Mouse (Mus musculus): ENCODE data around the gene Specc1.

Gene Specc1

GRCm38 (mm10) chr11:62187074-62187473 lies 230.5 kb downstream of the Specc1 start:
- no peak for DNase-seq

GRCm38 (mm10) chr11:62192050-62192449 lies 235.5 kb downstream of the Specc1 start:
- DNase-seq = no peak

DNA sequence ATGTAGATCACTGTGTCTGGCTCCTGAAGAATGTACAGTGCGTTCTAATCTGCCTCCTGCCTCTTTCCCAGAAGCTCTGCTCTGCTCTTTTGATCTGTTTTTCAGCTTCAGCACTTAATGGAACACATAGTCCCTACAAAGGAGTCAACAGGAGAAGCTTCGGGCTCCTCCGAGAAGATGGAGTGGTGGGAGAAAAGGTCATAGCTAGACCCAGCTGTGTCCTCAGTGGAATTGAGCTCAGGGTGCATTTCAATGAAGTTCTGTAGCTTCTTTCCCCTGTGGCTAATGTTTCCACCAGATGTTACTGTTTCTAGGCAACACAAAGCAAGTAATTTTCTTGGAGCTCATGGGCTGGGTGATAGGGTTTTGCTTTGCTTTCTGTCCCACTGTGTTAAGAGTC lies 236.6 kb downstream of the Specc1 start:
- no peak for DNase-seq

GRCm38 (mm10) chr11:62194217-62194616 lies 237.7 kb downstream of the Specc1 start:
- no peak for DNase-seq

DNA sequence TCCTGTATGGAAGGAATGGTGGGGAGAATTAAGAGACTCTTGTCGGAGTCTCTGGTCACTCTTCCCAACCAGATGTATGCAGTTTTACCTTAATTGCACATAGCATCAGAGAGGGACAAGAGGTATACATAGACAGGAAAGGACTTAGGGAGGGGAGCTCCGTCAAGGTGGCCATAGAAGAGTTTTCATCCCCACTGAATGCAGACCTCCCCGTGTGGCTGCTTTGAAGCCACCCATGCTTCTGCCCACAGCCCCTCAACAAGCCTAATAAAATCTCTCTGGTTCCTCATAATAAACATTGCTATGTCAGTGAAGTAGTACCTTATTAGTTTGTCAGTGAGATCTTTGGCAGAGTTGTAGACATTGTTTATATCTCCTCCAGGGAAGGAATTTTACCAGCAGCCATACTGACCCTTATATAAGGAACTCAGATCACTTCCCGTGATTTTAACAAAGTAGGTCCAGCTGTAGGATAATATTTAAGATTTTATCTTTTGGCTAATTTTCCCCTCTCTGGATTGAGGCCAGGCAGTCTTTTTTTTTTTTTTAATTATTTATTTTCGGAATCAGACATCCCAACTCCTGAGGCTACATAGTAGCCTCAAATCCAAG lies 244.4 kb downstream of the Specc1 start:
- no peak for DNase-seq

GRCm38 (mm10) chr11:62202645-62203044 lies 246.1 kb downstream of the Specc1 start:
- DNase-seq = no peak

- no peak for DNase-seq
These were observed 252.5 kb downstream of the Specc1 start for GRCm38 (mm10) chr11:62209111-62209510.

GRCm38 (mm10) chr11:62209891-62210290 lies 253.3 kb downstream of the Specc1 start:
- no peak for DNase-seq

DNA sequence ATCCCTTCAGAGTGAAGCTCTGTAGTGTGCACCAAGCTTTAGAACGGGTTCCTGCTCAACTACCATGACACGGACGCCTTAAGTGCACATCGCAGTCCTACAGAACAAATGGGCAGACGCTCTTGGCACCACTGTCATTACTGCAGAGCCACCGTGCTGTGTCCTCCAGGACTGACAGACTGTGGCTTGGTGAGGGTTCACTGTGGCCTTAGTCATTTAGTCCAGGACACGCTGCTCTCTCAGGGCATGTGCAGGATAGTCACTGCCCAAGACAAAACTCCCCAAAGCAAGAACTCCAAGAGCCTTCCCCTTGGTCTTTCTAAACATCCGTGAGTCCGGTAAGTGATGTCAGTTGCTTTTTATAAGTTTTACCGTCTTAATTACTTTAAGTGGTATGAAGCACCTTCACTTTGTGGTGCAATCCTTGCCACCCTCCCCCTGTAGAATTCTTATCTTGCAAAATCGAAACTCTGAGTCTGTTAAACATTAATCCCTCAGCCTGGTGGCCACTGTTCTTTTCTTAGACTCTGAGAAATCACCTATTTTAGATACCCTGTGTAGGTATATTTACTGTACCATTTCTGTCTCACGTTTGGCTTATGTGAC lies 256.9 kb downstream of the Specc1 start:
- no peak for DNase-seq

- no peak for DNase-seq
These were observed 258.5 kb downstream of the Specc1 start for GRCm38 (mm10) chr11:62215107-62215506.

- no peak for DNase-seq
These were observed 261.2 kb downstream of the Specc1 start for GRCm38 (mm10) chr11:62217751-62218150.

GRCm38 (mm10) chr11:62220756-62221510 lies 264.4 kb downstream of the Specc1 start:
- peak; percentile 56 for DNase-seq

DNA sequence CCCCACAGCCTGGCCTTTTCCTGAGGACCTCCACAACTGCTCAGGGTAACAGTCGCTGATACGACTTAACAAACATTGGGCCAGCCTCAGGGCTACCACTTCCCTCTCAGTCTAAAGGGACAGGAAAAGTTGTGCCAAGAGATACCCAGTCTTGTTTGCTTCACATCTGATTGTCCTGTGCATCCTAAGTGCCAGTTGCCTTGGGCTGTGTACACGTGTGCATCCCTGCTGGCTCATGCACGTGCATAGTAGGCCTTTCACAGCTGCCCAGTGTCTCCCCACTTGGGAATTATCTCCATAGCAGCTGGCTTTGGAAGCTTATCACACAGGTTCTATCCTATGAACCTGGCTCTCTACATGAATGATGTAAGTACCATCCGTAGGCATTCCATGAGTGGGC lies 266.9 kb downstream of the Specc1 start:
- DNase-seq = no peak

DNA sequence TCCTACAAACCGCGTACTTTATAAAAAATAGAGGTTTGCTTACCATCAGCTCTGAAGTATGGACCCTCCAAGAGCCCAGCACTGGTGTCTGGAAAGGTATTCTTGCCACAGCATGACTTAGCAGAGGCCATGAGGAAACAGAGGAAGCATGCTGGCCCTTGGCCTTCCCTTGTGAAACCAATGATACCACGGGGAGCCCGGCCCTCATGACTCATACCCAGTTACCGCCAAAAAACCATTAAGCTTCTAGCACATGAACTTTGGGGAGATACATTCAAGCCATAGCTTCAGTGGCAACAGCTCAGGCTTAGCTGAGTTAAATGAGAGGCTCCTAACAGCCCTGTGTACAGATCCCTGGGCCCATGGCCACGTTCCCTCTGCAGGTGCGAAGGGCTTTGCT lies 267.4 kb downstream of the Specc1 start:
- DNase-seq = no peak

GRCm38 (mm10) chr11:62224797-62225196 lies 268.2 kb downstream of the Specc1 start:
- DNase-seq = peak; percentile 29

GRCm38 (mm10) chr11:62240631-62241261 lies 284.2 kb downstream of the Specc1 start:
- peak; percentile 47 for DNase-seq

GRCm38 (mm10) chr11:62243871-62244270 lies 287.3 kb downstream of the Specc1 start:
- DNase-seq = no peak

DNA sequence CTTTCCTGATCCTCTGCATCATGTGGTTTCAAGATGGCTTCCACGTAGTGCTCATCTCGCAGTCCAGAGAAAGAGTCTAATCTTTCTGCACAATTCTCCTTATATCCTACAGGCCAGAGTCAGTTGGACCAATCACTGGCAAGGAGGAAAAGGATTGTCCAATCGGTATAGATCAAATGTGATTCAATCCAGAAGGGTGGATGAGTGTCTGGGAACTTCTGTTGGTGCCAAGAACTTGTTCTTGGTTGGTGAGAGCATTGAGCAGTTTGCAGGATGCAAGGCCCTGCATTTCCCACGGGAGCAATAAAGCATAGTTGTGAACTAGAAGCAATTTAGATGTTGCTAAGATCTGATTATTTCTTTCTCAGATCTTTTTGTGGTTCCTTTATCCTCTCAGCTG lies 287.9 kb downstream of the Specc1 start:
- DNase-seq = no peak

DNA sequence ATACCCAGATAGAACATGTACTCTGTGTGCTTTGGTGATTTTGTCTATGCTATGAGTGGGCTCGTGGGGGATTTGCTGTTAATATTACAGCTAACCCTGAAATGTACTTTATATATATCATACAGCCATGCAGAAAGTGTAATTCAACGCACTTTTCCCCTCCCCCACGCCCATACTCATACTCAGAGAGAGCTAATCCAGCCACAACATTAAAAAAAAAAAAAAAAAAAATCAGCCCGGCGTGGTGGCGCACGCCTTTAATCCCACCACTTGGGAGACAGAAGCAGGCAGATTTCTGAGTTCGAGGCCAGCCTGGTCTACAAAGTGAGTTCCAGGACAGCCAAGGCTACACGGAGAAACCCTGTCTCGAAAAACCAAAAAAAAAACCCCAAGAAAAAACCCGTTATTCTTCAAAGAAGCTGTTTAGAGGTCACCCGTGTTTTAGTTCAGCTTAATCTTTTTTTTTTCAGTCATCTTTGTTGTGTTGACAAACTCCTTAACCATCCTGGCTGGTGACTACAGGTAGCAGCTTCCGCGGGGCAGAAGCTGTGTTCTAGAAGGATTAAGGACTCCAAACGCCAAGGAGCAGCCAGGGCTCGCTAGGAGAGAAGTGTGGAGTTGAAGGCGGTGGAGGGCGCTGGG lies 291.3 kb downstream of the Specc1 start:
- DNase-seq = no peak

DNA sequence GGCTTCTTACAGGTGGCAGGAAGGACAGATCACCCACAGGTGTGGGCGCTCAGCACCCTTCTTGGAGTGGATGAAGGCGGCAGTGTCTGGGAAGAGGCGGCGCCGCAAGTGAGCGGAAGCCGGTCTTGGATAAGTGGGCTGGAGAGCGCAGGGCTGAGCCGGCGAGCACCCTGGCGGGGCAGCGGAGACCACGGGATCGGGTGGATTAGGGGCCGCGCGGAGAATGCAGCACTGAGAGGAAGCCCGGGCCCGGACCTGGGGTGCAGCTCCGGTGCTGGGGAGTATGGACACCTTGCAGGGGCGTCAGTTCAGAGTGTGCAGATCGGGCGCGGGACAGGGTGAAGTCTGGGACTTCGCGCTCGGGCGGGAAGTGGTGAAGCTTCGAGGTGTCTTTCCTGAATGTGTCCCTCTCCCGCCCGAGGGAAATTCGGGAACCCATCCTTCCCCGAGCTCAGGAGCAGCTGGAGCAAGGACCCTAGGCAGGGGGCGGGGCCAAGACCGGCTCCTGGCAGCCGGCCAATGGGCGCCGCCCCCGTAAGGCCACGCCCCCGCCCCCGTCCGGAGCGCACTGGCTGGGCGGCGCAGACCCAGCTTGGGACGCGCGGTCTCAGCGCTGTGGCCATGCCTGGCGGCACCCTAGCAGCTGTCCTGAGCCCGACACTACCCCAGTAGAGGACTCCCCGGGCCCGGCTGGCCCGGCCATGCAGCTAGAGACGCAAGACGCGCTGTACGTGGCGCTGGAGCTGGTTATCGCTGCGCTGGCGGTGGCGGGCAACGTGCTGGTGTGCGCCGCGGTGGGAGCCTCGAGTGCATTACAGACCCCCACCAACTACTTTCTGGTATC lies 292.1 kb downstream of the Specc1 start, which contains the start of gene Adora2b:
Gene Adora2b (plus strand): TSS at position 584 of the 844 bp plus-strand sequence.
- peak; percentile 86 for DNase-seq

DNA sequence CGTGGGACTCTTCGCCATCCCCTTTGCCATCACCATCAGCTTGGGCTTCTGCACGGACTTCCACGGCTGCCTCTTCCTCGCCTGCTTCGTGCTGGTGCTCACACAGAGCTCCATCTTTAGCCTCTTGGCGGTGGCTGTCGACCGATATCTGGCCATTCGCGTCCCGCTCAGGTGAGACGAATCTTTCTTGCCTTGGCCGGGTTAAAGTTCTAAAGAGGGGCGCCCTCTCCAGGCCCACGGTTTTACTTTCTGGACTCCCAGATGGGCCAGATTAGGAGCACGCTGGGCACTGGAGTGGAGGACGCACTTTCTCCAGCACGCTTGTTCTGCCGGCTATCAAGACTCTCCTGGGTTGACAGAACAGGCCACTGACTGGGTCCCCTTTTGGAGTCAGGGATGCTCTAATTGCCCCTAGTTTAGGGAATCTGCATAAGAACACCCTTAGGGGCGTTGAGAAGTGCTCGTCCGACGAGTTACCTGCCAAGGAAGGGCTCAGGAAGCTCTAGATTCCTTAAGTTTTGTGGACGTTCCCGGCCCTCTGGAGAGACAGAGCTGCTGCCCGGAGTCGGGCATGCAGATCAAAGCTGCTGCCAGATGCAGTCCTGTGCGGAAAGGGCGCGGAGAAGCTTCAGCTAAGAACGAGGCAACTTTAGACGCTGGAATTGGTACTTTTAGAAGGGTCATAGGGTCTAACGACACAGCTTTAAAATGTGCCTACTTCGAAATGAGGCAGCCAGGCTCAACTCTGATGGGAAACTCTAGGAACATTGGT lies 292.9 kb downstream of the Specc1 start:
- DNase-seq = peak; percentile 69
